Mouse (Mus musculus): ENCODE measurements around the gene Ptprc.

DNA sequence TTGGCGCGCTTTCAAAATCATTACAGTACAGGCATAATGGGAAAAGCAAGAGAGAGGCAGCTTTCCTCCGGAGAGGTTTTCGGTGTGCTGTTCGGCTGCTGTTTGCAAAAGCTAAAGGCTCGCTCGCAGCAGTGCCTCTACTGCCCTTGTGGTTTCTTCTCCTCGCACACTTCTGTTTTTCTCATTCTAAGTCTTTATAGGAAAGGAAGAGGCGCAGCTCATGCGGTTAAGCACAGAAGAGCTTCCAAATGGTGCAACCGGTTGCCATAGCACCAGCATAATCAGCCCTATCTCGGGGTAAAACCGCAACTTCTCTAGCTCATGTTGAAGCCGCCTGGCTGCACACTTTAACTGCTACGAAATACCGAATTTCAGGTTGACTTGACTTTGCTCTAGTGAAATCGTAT lies 39.1 kb downstream of the Ptprc start:
- no peak for TF ChIP-seq CTCF (IDR thresholded peaks at IDR 0.05; ENCODE audit: low read depth, low read length)
- no peak for TF ChIP-seq POLR2A (IDR thresholded peaks at IDR 0.05; ENCODE audit: borderline replicate concordance, low read depth, low read length)

All from bone marrow macrophage, adult 2 months (primary cell).